Mouse (Mus musculus): ENCODE results near the gene Add1.
"Not testable (repeated sequence)": the region's sequence is repeated elsewhere in the genome, so short reads cannot be mapped to it uniquely, and the experiment has no call there.

DNA sequence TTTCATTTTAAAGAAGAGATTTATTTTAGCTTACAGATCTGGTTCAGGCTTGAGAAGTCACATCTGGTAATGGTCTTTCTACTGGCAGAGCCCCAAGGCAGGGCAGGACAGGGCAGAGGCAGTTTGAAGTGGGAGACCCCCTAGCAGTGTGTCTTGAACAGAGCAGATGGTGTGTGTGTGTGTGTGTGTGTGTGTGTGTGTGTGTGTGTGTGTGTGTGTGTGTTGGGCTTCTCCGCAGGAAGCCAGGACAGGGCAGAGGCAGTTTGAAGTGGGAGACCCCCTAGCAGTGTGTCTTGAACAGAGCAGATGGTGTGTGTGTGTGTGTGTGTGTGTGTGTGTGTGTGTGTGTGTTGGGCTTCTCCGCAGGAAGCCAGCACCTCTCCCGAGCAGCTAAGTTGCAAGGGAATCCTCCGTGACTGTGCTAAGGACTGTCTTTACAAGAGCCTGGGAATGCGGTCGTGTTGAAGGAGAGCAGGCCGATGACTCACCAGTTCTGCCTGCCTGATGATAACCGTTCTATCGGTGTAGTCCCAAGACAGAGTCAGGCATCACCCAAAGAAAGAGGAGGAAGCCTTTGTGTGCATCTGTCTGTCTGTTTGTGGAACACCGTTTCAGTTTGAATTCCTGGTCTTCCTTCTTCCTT lies 8.3 kb downstream of the Add1 start:
- TF ChIP-seq CTCF (IDR thresholded peaks at IDR 0.05; ENCODE audit: borderline replicate concordance, insufficient read depth, low read length); POLR2A (IDR thresholded peaks at IDR 0.05; ENCODE audit: low read depth, low read length): not testable (repeated sequence)

All from embryonic fibroblast, embryonic 13.5 days (primary cell).